Mouse (Mus musculus) bone marrow, adult 2 months (tissue): Measurements from ENCODE around the gene Arhgef10l.

ENCODE experiments used
- CTCF ChIP-seq: fragments of 200-500 bp; IDR thresholded peaks from 2 replicates; pipeline ENCODE4 v1.5.1; 2011; ENCODE audit warnings: low read length, control low read depth; ENCODE audit not compliant: control insufficient read depth, insufficient read depth
- POLR2A ChIP-seq: fragments of 200-500 bp; IDR thresholded peaks from 2 replicates; pipeline ENCODE4 v1.6.1; 2011; ENCODE audit warnings: low read depth, mild to moderate bottlenecking, control low read depth, low read length, borderline replicate concordance; ENCODE audit not compliant: control insufficient read depth

- TF ChIP-seq CTCF: no peak
- no peak for TF ChIP-seq POLR2A
Measured at GRCm38 (mm10) chr4:140566785-140567184, 99.0 kb downstream of the Arhgef10l start.
